Mouse (Mus musculus): ENCODE data around the gene Cdkn1b. TPM values are rescaled to one million over a fixed set of nuclear protein-coding genes. Genes with fewer than 3 reads are reported as not detected.

Cdkn1b gene
- total RNA-seq, 2 experiments from 2014 or later: 90.5 to 117 TPM

- ATAC-seq (replicated peaks; ENCODE audit: low FRiP score, poor library complexity, severe bottlenecking): peak; percentile 85
Measured at GRCm38 (mm10) chr6:134898095-134898965, 21.9 kb upstream of the Cdkn1b start, which contains the start of gene Gpr19. Gpr19 (minus strand) TSS chr6:134898578.

GRCm38 (mm10) chr6:134903368-134903767 is 16.8 kb upstream of the Cdkn1b start:
- ATAC-seq (replicated peaks; ENCODE audit: low FRiP score, poor library complexity, severe bottlenecking): no peak

- ATAC-seq (replicated peaks; ENCODE audit: low FRiP score, poor library complexity, severe bottlenecking): peak; percentile 67
Measured at GRCm38 (mm10) chr6:134903891-134904884, 16.0 kb upstream of the Cdkn1b start.

GRCm38 (mm10) chr6:134905811-134906210 is 14.4 kb upstream of the Cdkn1b start:
- ATAC-seq (replicated peaks; ENCODE audit: low FRiP score, poor library complexity, severe bottlenecking): no peak

GRCm38 (mm10) chr6:134914523-134914922 is 5.7 kb upstream of the Cdkn1b start:
- ATAC-seq (replicated peaks; ENCODE audit: low FRiP score, poor library complexity, severe bottlenecking): no peak

GRCm38 (mm10) chr6:134916641-134917040 is 3.6 kb upstream of the Cdkn1b start:
- no peak for ATAC-seq (replicated peaks; ENCODE audit: low FRiP score, poor library complexity, severe bottlenecking)

- ATAC-seq (replicated peaks; ENCODE audit: low FRiP score, poor library complexity, severe bottlenecking): no peak
Measured at GRCm38 (mm10) chr6:134917087-134917486, 3.1 kb upstream of the Cdkn1b start.

- ATAC-seq (replicated peaks; ENCODE audit: low FRiP score, poor library complexity, severe bottlenecking): no peak
Measured at GRCm38 (mm10) chr6:134918769-134919168, 1.4 kb upstream of the Cdkn1b start.

- no peak for ATAC-seq (replicated peaks; ENCODE audit: low FRiP score, poor library complexity, severe bottlenecking)
Measured at GRCm38 (mm10) chr6:134919511-134920189, 551 bp upstream of the Cdkn1b start.

- peak; percentile 55 for ATAC-seq (replicated peaks; ENCODE audit: low FRiP score, poor library complexity, severe bottlenecking)
Measured at GRCm38 (mm10) chr6:134921014-134921694, 953 bp downstream of the Cdkn1b start.

GRCm38 (mm10) chr6:134921695-134922510 is 1.7 kb downstream of the Cdkn1b start:
- ATAC-seq (replicated peaks; ENCODE audit: low FRiP score, poor library complexity, severe bottlenecking): no peak

- no peak for ATAC-seq (replicated peaks; ENCODE audit: low FRiP score, poor library complexity, severe bottlenecking)
Measured at GRCm38 (mm10) chr6:134922511-134923195, 2.5 kb downstream of the Cdkn1b start.

GRCm38 (mm10) chr6:134923670-134924069 is 3.5 kb downstream of the Cdkn1b start:
- ATAC-seq (replicated peaks; ENCODE audit: low FRiP score, poor library complexity, severe bottlenecking): no peak

GRCm38 (mm10) chr6:134924262-134924661 is 4.1 kb downstream of the Cdkn1b start:
- no peak for ATAC-seq (replicated peaks; ENCODE audit: low FRiP score, poor library complexity, severe bottlenecking)

GRCm38 (mm10) chr6:134925673-134926337 is 5.6 kb downstream of the Cdkn1b start:
- no peak for ATAC-seq (replicated peaks; ENCODE audit: low FRiP score, poor library complexity, severe bottlenecking)

GRCm38 (mm10) chr6:134926338-134926705 is 6.1 kb downstream of the Cdkn1b start:
- no peak for ATAC-seq (replicated peaks; ENCODE audit: low FRiP score, poor library complexity, severe bottlenecking)

GRCm38 (mm10) chr6:134926803-134927594 is 6.8 kb downstream of the Cdkn1b start:
- peak; percentile 44 for ATAC-seq (replicated peaks; ENCODE audit: low FRiP score, poor library complexity, severe bottlenecking)

Data from erythroid progenitor cell, adult 5-6 weeks (primary cell).